Mouse (Mus musculus): ENCODE data around the gene Fermt3. TPM values are rescaled to one million over a fixed set of nuclear protein-coding genes. Genes with fewer than 3 reads are reported as not detected.

Fermt3 gene
- 0.17 TPM for polyA plus RNA-seq (2014; fragmentation: Illumina TruSeq; extraction: RNeasy Lipid Tissue Mini Kit (QIAGEN cat#74804); ENCODE audit: low read depth, low replicate concordance)

GRCm38 (mm10) chr19:7019191-7019590 is at the start of gene Fermt3:
Gene Fermt3 (minus strand): TSS chr19:7019469.

GRCm38 (mm10) chr19:7056248-7057087 is 37.2 kb upstream of the Fermt3 start, which contains the start of gene Macrod1:
Gene Macrod1 (plus strand): TSS chr19:7056810.

DNA sequence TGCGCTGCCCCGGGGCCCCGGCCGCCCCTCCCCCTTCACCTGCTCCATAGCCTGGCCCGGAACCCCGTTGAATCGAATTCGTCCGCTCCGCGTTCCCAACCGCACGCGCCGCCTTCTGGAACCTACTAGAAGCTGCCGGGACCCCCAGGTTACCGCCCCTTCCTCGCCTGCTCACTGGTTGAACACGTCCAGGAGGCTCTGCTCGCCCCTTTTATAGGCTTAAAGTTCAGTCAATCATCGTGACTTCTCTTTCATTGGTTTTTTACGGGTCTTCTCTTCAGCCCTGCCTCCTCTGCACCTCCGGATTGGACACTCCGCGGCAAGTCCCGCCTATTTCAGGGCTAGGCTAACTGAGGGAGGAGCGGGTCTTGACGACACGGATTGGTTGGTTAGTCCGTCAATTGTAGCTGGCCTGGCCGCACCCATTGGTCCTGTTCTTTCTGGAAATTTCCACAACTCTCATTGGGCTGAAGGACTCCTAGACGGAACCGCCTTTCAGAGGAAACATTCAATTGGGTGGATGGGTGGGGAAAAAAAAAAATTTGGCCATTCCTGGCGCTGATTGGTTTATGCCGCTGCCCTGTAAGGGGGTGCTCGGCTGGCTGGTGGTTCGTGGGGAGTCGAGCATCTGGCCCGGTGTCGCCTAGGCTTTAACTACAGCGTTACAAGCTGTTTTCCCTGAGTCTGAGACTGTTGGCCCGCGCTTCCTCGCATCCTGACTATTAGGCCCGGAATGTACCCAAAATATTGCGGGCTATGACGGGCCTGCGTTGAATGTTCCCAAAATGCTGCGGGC is 20.8 kb upstream of the Fermt3 start, which contains the start of gene Stip1:
Gene Stip1 (minus strand): TSS at position 127 of the 796 bp plus-strand sequence.

DNA sequence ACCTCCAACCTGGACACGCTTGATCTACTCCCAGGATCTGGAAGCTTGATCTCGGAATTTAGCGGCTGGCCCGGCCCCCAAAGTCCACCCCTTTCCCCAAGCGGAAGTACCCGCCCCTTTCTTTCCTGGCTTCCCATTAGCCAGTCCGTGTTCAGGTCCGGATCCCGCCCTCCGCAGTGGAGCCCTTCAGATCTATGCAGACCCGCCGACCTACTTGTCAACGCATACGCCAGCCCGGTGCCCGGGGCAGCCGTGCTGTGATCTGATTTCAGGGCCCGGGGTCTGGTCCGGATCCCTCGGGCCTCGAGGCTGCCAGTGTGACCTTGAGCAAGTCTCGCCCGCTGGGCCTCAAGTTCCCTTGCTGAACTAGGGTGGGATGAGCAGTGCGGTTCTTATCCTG is 23.3 kb downstream of the Fermt3 start, which contains the start of the genes Nudt22 and Trpt1:
Gene Nudt22 (minus strand): TSS at position 112 of the 400 bp plus-strand sequence.
Gene Trpt1 (plus strand): TSS at position 126 of the 400 bp plus-strand sequence.

DNA sequence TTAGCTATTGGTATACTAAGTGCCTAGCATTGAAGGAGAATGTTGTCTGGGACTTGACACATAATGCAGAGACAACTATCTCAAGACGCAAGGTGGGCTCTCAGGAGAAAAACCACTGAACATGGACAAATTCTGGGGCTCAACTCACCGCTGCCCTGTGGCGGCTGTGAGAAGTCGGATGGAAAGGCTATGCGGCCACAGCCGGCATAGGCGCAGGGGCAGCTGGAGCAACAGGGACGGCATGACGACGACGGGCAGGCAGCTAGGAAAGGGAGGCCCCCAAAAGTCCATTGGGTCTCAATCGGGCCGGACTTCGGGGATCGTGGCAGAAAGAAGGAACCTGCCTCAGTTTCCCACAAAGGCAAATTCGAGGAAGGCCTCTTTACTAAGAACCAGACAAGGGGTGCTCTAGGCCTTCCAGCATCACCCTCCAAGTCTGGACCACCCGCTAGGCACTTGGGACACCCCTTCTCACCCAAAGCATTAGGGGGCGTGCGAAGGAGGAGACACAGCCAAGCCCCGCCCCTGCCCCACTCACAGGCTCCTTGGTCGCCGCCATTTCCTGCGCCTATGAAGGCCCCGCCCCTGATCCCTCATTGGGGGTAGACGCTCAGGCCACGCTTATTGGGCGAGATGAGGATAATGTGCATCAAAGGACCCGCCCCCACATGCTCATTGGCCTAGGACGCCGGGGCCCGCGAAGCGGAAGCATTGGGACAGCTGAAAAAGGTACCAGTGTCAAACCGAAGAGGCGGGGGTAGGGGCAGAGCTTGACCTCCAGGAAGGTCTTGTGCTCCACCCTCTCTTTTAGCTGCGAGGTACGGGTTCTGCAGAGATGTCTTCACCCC is 27.0 kb downstream of the Fermt3 start, which contains the start of gene Dnajc4:
Gene Dnajc4 (minus strand): TSS at position 562 of the 848 bp plus-strand sequence.

DNA sequence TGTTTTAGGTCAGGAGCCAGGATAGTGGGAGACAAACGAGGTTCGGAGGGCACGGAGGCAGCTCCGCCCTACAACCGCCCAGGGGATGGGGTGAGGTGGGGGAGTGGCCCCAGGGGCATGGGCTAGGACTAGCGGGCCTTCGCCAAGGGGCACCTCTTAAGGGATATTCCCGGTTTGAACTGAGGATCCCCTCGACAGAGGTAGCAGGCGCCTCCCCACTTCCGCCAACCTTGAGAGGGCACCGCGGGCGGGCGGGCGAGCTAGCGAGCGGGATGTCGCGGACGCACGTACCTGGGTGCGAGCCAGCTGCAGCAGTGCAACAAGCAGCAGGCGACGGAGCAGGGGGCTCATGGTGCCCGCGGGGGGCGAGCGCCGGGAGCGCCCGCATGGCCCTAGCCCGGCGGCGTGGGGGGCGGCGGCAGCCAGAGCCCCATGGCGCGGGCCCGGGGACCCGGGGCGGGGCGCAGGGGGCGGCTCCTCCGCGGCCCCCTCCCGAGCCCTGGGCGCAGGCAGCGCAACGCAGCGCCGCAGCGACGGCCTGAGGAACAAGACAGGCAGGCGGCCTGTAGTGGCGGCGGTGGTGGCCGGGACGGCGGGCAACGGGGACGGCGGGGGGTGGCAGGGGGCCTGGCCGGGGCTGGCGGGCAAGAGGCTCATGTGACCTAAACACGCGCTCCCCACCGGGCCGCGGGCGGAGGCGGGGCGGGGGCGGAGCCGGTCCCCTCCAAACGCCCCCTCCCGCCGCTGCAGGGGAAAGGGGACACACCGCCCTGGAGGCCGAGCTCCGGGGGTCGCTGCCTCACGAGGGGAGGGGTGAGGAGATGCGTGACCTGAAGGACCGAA is 32.0 kb downstream of the Fermt3 start, which contains the start of gene Vegfb:
Gene Vegfb (minus strand): TSS at position 591 of the 843 bp plus-strand sequence.

GRCm38 (mm10) chr19:6980381-6981093 is 38.7 kb downstream of the Fermt3 start, which contains the start of gene Fkbp2:
Gene Fkbp2 (minus strand): TSS chr19:6980501.

GRCm38 (mm10) chr19:6975537-6976521 is 43.4 kb downstream of the Fermt3 start, which contains the start of gene Plcb3:
Gene Plcb3 (minus strand): TSS chr19:6976470.

DNA sequence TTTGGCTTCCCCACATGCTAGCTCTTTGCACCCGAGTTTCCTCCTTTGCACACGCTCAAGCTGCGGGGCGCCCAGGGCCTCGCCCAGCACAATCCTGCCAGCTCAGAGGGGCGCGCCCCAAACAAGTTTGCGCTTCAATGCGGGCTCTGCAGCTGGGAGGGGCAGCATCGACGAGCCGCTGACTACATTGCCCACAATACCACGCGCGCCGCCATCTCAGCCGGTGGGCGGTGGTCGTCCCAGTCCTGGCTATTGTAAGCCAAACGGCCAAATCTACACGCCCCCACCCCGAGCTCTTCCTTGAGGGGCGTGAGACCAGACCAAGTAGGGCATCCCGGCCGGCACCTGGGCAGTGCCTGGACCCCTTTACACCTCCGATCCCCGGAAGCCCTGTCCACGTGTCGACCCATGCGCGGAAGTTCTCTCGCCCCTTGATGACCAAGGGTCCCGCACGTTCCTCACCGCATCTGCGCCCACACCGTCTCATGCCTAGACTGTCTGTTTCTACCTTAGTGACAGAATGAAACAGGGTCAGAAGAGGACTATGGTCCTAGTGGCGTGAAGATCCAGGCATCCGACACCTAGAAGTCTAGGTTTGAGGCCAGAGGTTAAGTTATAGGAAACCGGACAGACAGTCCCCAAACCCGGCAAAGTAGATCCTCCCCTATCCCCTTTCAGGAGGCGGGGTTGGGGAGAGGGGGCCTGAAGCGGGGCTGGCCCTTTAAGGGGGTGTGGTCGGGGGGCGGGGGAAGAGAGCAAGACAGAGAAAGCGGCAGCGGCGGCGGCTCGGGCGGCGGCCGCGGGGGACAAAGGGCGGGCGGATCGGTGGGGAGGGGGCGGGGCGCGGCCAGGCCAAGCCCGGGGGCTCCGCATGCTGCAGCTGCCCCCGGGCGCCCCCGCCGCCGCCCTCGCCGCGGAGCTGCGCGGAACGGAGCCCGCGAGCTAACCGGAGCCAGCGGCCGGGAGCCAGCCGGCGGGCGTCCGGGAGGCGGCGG is 44.8 kb downstream of the Fermt3 start, which contains the start of gene Ppp1r14b:
Gene Ppp1r14b (plus strand): TSS at position 758 of the 995 bp plus-strand sequence.

Other genes starting within 250 kb of the Fermt3 start
- not detected for gene Rps6ka4, start 178.8 kb downstream of the Fermt3 start, polyA plus RNA-seq (2014; fragmentation: Illumina TruSeq; extraction: RNeasy Lipid Tissue Mini Kit (QIAGEN cat#74804); ENCODE audit: low read depth, low replicate concordance)
- not detected for gene Ccdc88b, start 161.3 kb downstream of the Fermt3 start, polyA plus RNA-seq (2014; fragmentation: Illumina TruSeq; extraction: RNeasy Lipid Tissue Mini Kit (QIAGEN cat#74804); ENCODE audit: low read depth, low replicate concordance)
- 34.2 TPM for gene Trmt112, start 109.8 kb downstream of the Fermt3 start, polyA plus RNA-seq (2014; fragmentation: Illumina TruSeq; extraction: RNeasy Lipid Tissue Mini Kit (QIAGEN cat#74804); ENCODE audit: low read depth, low replicate concordance)
- gene Prdx5, start 109.4 kb downstream of the Fermt3 start, polyA plus RNA-seq (2014; fragmentation: Illumina TruSeq; extraction: RNeasy Lipid Tissue Mini Kit (QIAGEN cat#74804); ENCODE audit: low read depth, low replicate concordance) = 18.6 TPM
- gene Esrra, start 97.7 kb downstream of the Fermt3 start, polyA plus RNA-seq (2014; fragmentation: Illumina TruSeq; extraction: RNeasy Lipid Tissue Mini Kit (QIAGEN cat#74804); ENCODE audit: low read depth, low replicate concordance) = 0.76 TPM
- not detected for gene Catsperz, start 94.1 kb downstream of the Fermt3 start, polyA plus RNA-seq (2014; fragmentation: Illumina TruSeq; extraction: RNeasy Lipid Tissue Mini Kit (QIAGEN cat#74804); ENCODE audit: low read depth, low replicate concordance)
- gene Kcnk4, start 85.0 kb downstream of the Fermt3 start, polyA plus RNA-seq (2014; fragmentation: Illumina TruSeq; extraction: RNeasy Lipid Tissue Mini Kit (QIAGEN cat#74804); ENCODE audit: low read depth, low replicate concordance) = not detected
- not detected for gene Bad, start 77.6 kb downstream of the Fermt3 start, polyA plus RNA-seq (2014; fragmentation: Illumina TruSeq; extraction: RNeasy Lipid Tissue Mini Kit (QIAGEN cat#74804); ENCODE audit: low read depth, low replicate concordance)
- not detected for gene Gpr137, start 77.0 kb downstream of the Fermt3 start, polyA plus RNA-seq (2014; fragmentation: Illumina TruSeq; extraction: RNeasy Lipid Tissue Mini Kit (QIAGEN cat#74804); ENCODE audit: low read depth, low replicate concordance)
- gene Ppp1r14b, start 44.5 kb downstream of the Fermt3 start, polyA plus RNA-seq (2014; fragmentation: Illumina TruSeq; extraction: RNeasy Lipid Tissue Mini Kit (QIAGEN cat#74804); ENCODE audit: low read depth, low replicate concordance) = 6.6 TPM
- 3.5 TPM for gene Plcb3, start 43.0 kb downstream of the Fermt3 start, polyA plus RNA-seq (2014; fragmentation: Illumina TruSeq; extraction: RNeasy Lipid Tissue Mini Kit (QIAGEN cat#74804); ENCODE audit: low read depth, low replicate concordance)
- 15.7 TPM for gene Fkbp2, start 39.0 kb downstream of the Fermt3 start, polyA plus RNA-seq (2014; fragmentation: Illumina TruSeq; extraction: RNeasy Lipid Tissue Mini Kit (QIAGEN cat#74804); ENCODE audit: low read depth, low replicate concordance)
- gene Vegfb, start 31.8 kb downstream of the Fermt3 start, polyA plus RNA-seq (2014; fragmentation: Illumina TruSeq; extraction: RNeasy Lipid Tissue Mini Kit (QIAGEN cat#74804); ENCODE audit: low read depth, low replicate concordance) = 12.7 TPM
- 2.3 TPM for gene Dnajc4, start 26.9 kb downstream of the Fermt3 start, polyA plus RNA-seq (2014; fragmentation: Illumina TruSeq; extraction: RNeasy Lipid Tissue Mini Kit (QIAGEN cat#74804); ENCODE audit: low read depth, low replicate concordance)
- gene Nudt22, start 23.4 kb downstream of the Fermt3 start, polyA plus RNA-seq (2014; fragmentation: Illumina TruSeq; extraction: RNeasy Lipid Tissue Mini Kit (QIAGEN cat#74804); ENCODE audit: low read depth, low replicate concordance) = 1.3 TPM
- not detected for gene Trpt1, start 23.3 kb downstream of the Fermt3 start, polyA plus RNA-seq (2014; fragmentation: Illumina TruSeq; extraction: RNeasy Lipid Tissue Mini Kit (QIAGEN cat#74804); ENCODE audit: low read depth, low replicate concordance)
- 112 TPM for gene Stip1, start 20.5 kb upstream of the Fermt3 start, polyA plus RNA-seq (2014; fragmentation: Illumina TruSeq; extraction: RNeasy Lipid Tissue Mini Kit (QIAGEN cat#74804); ENCODE audit: low read depth, low replicate concordance)
- 8.3 TPM for gene Macrod1, start 37.3 kb upstream of the Fermt3 start, polyA plus RNA-seq (2014; fragmentation: Illumina TruSeq; extraction: RNeasy Lipid Tissue Mini Kit (QIAGEN cat#74804); ENCODE audit: low read depth, low replicate concordance)
- 0.35 TPM for gene Flrt1, start 86.3 kb upstream of the Fermt3 start, polyA plus RNA-seq (2014; fragmentation: Illumina TruSeq; extraction: RNeasy Lipid Tissue Mini Kit (QIAGEN cat#74804); ENCODE audit: low read depth, low replicate concordance)
- gene Otub1, start 186.8 kb upstream of the Fermt3 start, polyA plus RNA-seq (2014; fragmentation: Illumina TruSeq; extraction: RNeasy Lipid Tissue Mini Kit (QIAGEN cat#74804); ENCODE audit: low read depth, low replicate concordance) = 24.6 TPM
- gene Cox8a, start 198.1 kb upstream of the Fermt3 start, polyA plus RNA-seq (2014; fragmentation: Illumina TruSeq; extraction: RNeasy Lipid Tissue Mini Kit (QIAGEN cat#74804); ENCODE audit: low read depth, low replicate concordance) = 87.4 TPM
- 9.3 TPM for gene Naa40, start 221.7 kb upstream of the Fermt3 start, polyA plus RNA-seq (2014; fragmentation: Illumina TruSeq; extraction: RNeasy Lipid Tissue Mini Kit (QIAGEN cat#74804); ENCODE audit: low read depth, low replicate concordance)
- gene Rcor2, start 247.9 kb upstream of the Fermt3 start, polyA plus RNA-seq (2014; fragmentation: Illumina TruSeq; extraction: RNeasy Lipid Tissue Mini Kit (QIAGEN cat#74804); ENCODE audit: low read depth, low replicate concordance) = not detected

Data from adrenal gland, adult 10 weeks (tissue).